Mouse (Mus musculus) hindbrain, embryonic 11.5 days (tissue): ENCODE measurements around the gene Olfr205. TPM values are rescaled to one million over a fixed set of nuclear protein-coding genes. Genes with fewer than 3 reads are reported as not detected.

Experiments used
- ATAC-seq: fragments of 200-750 bp; cut with Nextera tagmentation; 2 replicates; pipeline ENCODE4 v1.8.0; 2017; ENCODE audit warnings: mild to moderate bottlenecking, moderate TSS enrichment, moderate library complexity; ENCODE audit not compliant: low FRiP score
- DNase-seq: peaks from one replicate; pipeline ENCODE4 v3.0.0-alpha.2; 2015; ENCODE audit warnings: low spot score
- H3K27ac ChIP-seq: fragments of 300-500 bp; sonication (generic); 2 replicates; pipeline ENCODE4 v1.5.1; 2014; ENCODE audit warnings: mild to moderate bottlenecking, low read depth, low read length
- H3K27me3 ChIP-seq: fragments of 300-500 bp; sonication (generic); 2 replicates; pipeline ENCODE4 v1.6.1; 2014; ENCODE audit warnings: mild to moderate bottlenecking, low read length, moderate library complexity, mixed read lengths; ENCODE audit not compliant: control insufficient read depth, insufficient read depth
- H3K36me3 ChIP-seq: fragments of 300-500 bp; sonication (generic); 2 replicates; pipeline ENCODE4 v1.6.1; 2014; ENCODE audit warnings: mild to moderate bottlenecking, low read length, moderate library complexity, mixed read lengths; ENCODE audit not compliant: control insufficient read depth, insufficient read depth
- H3K4me1 ChIP-seq: fragments of 300-500 bp; sonication (generic); replicated peaks from 2 replicates; pipeline ENCODE4 v1.6.1; 2014; ENCODE audit warnings: low read length, mixed read lengths; ENCODE audit not compliant: control insufficient read depth, insufficient read depth
- H3K4me2 ChIP-seq: fragments of 300-500 bp; sonication (generic); replicated peaks from 2 replicates; pipeline ENCODE4 v1.6.1; 2014; ENCODE audit warnings: mild to moderate bottlenecking, low read depth, low read length
- H3K4me3 ChIP-seq: fragments of 300-500 bp; sonication (generic); 2 replicates; pipeline ENCODE4 v1.5.1; 2014; ENCODE audit warnings: low read depth, low read length
- H3K9ac ChIP-seq: fragments of 300-500 bp; sonication (generic); 2 replicates; pipeline ENCODE4 v1.6.1; 2014; ENCODE audit warnings: low read depth, low read length
- H3K9me3 ChIP-seq: fragments of 300-500 bp; sonication (generic); 2 replicates; pipeline ENCODE4 v1.6.1; 2016; ENCODE audit warnings: low read length; ENCODE audit not compliant: control insufficient read depth
- WGBS: fragments of 180-500 bp; shearing (Covaris S2); extraction: QIAGEN DNeasy Blood & Tissue Kit; methylation state at CpG from one replicate; pipeline ENCODE4 v1.1.7; 2014; 5-methylcytosine and 5-hydroxymethylcytosine counted together
- polyA plus RNA-seq: library from polyadenylated mRNA; unstranded; fragments of >200 nt; fragmentation: Nextera tagmentation; extraction: Ambion mirVana; gene quantifications from 2 replicates; pipeline ENCODE4 v1.2.1, GENCODE M21; 2014

Gene Olfr205
- polyA plus RNA-seq, 1 experiment from 2014 or later: not detected

DNA sequence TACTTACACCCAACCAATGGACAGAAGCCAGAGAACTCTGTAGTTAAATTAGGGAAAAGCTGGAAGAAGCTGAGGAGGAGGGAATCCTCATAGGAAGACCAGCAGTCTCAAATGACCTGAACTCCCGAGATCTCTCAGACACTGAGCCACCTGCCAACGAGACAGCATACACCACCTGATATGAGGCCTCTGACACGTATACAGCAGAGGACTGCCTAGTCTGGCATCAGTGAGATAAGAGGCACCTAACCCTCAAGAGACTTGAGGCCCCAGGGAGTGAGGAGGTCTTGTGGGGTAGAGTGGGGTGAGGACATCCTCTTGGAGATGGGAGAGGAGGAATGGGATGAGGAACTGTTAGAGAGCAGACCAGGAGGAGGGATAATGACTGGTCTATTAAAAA, 50.4 kb downstream of the Olfr205 start:
- no peaks in the 10 kb centered on the region for H3K36me3 ChIP-seq
- no peaks in the 10 kb centered on the region for H3K4me1 ChIP-seq
- H3K9me3 ChIP-seq: no peaks in the 10 kb centered on the region
- no peak overlapping the region for H3K27ac ChIP-seq
- no peaks in the 10 kb centered on the region for H3K27me3 ChIP-seq
- no peak overlapping the region for H3K9ac ChIP-seq
- H3K4me2 ChIP-seq: no peak overlapping the region
- 75% methylated on average over 3 of the region's 3 CpGs for WGBS
- no peak for DNase-seq
- H3K4me3 ChIP-seq: no peak overlapping the region
- no peak for ATAC-seq

Other genes starting within 250 kb of the Olfr205 start
- gene Olfr191, start 241.3 kb downstream of the Olfr205 start, polyA plus RNA-seq: not detected in 2 replicates
- not detected in 2 replicates for gene Olfr193, start 219.3 kb downstream of the Olfr205 start, polyA plus RNA-seq
- gene Olfr194, start 210.1 kb downstream of the Olfr205 start, polyA plus RNA-seq: not detected in 2 replicates
- gene Olfr195, start 184.1 kb downstream of the Olfr205 start, polyA plus RNA-seq: not detected in 2 replicates
- gene Olfr196, start 160.7 kb downstream of the Olfr205 start, polyA plus RNA-seq: not detected in 2 replicates
- not detected in 2 replicates for gene Olfr198, start 127.6 kb downstream of the Olfr205 start, polyA plus RNA-seq
- 0.12 TPM in 1 of 2 replicates, not detected in the other for gene Olfr199, start 111.4 kb downstream of the Olfr205 start, polyA plus RNA-seq
- not detected in 2 replicates for gene Olfr201, start 58.5 kb downstream of the Olfr205 start, polyA plus RNA-seq
- not detected in 2 replicates for gene Olfr202, start 44.3 kb downstream of the Olfr205 start, polyA plus RNA-seq
- not detected in 2 replicates for gene Olfr203, start 32.3 kb downstream of the Olfr205 start, polyA plus RNA-seq
- not detected in 2 replicates for gene Olfr204, start 12.9 kb downstream of the Olfr205 start, polyA plus RNA-seq
- not detected in 2 replicates for gene Olfr206, start 18.1 kb upstream of the Olfr205 start, polyA plus RNA-seq
- not detected in 2 replicates for gene Olfr209, start 32.9 kb upstream of the Olfr205 start, polyA plus RNA-seq
- 0.12 TPM in 1 of 2 replicates, not detected in the other for gene Gabrr3, start 76.2 kb upstream of the Olfr205 start, polyA plus RNA-seq
- 24.0 and 26.6 TPM in 2 replicates for gene Riox2, start 140.6 kb upstream of the Olfr205 start, polyA plus RNA-seq